Mouse (Mus musculus) megakaryocyte, embryonic 14.5 days (primary cell): ENCODE results near the gene Gtf2i. TPM values are rescaled to one million over a fixed set of nuclear protein-coding genes. Genes with fewer than 3 reads are reported as not detected.

Experiments
- H3K27me3 ChIP-seq: replicated peaks from 2 replicates; pipeline ENCODE3; 2012; ENCODE audit warnings: inconsistent platforms
- H3K36me3 ChIP-seq: replicated peaks from 2 replicates; pipeline ENCODE3; 2012; ENCODE audit warnings: low read length, inconsistent platforms, mixed read lengths
- H3K4me1 ChIP-seq: 2 replicates; pipeline ENCODE4 v1.6.1; 2012; ENCODE audit warnings: inconsistent platforms
- H3K4me3 ChIP-seq: replicated peaks from 2 replicates; pipeline ENCODE3; 2012; ENCODE audit warnings: moderate library complexity, mild to moderate bottlenecking, inconsistent platforms
- H3K9me3 ChIP-seq: 2 replicates; pipeline ENCODE4 v1.6.1; 2012; ENCODE audit warnings: inconsistent platforms
- FLI1 ChIP-seq: IDR thresholded peaks from 2 replicates; pipeline ENCODE4 v1.6.1; 2012; ENCODE audit warnings: low read length, inconsistent platforms, mixed read lengths
- GATA1 ChIP-seq: IDR thresholded peaks from 3 replicates; pipeline ENCODE4 v1.6.1; 2012; ENCODE audit warnings: mixed read lengths, low read length, inconsistent platforms, borderline replicate concordance
- polyA plus RNA-seq: library from polyadenylated mRNA; stranded (reverse); fragments of >175 nt; gene quantifications from 2 replicates; pipeline ENCODE4 v1.2.3, GENCODE M21; 2012; ENCODE audit warnings: low replicate concordance; ENCODE audit not compliant: insufficient read depth

The Gtf2i gene
- polyA plus RNA-seq, 1 experiment: 87.1 TPM

GRCm38 (mm10) chr5:134323869-134324268 is 9.3 kb upstream of the Gtf2i start:
- no peak overlapping the region for H3K4me3 ChIP-seq

GRCm38 (mm10) chr5:134323311-134323710 is 8.8 kb upstream of the Gtf2i start:
- peaks cover 31% of the 10 kb centered on the region for H3K4me1 ChIP-seq
- TF ChIP-seq GATA1: no peak
- TF ChIP-seq FLI1: no peak
- H3K9me3 ChIP-seq: no peaks in the 10 kb centered on the region
- no peaks in the 10 kb centered on the region for H3K27me3 ChIP-seq
- H3K4me3 ChIP-seq: no peak overlapping the region
- no peaks in the 10 kb centered on the region for H3K36me3 ChIP-seq

More at GRCm38 (mm10) chr5:134323869-134324268, 9.3 kb upstream of the Gtf2i start:
- TF ChIP-seq GATA1 (no peak), FLI1 (no peak)
- no peaks in the 10 kb centered on the region for H3K9me3 ChIP-seq
- H3K4me1 ChIP-seq: peaks cover 33% of the 10 kb centered on the region
- no peaks in the 10 kb centered on the region for H3K36me3 ChIP-seq
- no peaks in the 10 kb centered on the region for H3K27me3 ChIP-seq

GRCm38 (mm10) chr5:134322355-134322754 is 7.8 kb upstream of the Gtf2i start:
- no peak for TF ChIP-seq FLI1
- TF ChIP-seq GATA1: no peak
- H3K4me3 ChIP-seq: no peak overlapping the region
- no peaks in the 10 kb centered on the region for H3K27me3 ChIP-seq
- no peaks in the 10 kb centered on the region for H3K36me3 ChIP-seq
- no peaks in the 10 kb centered on the region for H3K9me3 ChIP-seq
- peaks cover 37% of the 10 kb centered on the region for H3K4me1 ChIP-seq

- peaks cover 35% of the 10 kb centered on the region for H3K4me1 ChIP-seq
- H3K9me3 ChIP-seq: no peaks in the 10 kb centered on the region
- H3K4me3 ChIP-seq: no peak overlapping the region
- H3K27me3 ChIP-seq: no peaks in the 10 kb centered on the region
- no peak for TF ChIP-seq FLI1
- TF ChIP-seq GATA1: no peak
- H3K36me3 ChIP-seq: no peaks in the 10 kb centered on the region
Observed at GRCm38 (mm10) chr5:134321699-134322098, 7.1 kb upstream of the Gtf2i start.

- TF ChIP-seq GATA1 (no peak), FLI1 (no peak)
- H3K36me3 ChIP-seq: no peaks in the 10 kb centered on the region
- H3K27me3 ChIP-seq: no peaks in the 10 kb centered on the region
- peaks cover 29% of the 10 kb centered on the region for H3K4me1 ChIP-seq
- no peak overlapping the region for H3K4me3 ChIP-seq
- H3K9me3 ChIP-seq: no peaks in the 10 kb centered on the region
Observed at GRCm38 (mm10) chr5:134318903-134319302, 4.3 kb upstream of the Gtf2i start.

GRCm38 (mm10) chr5:134316721-134317120 is 2.2 kb upstream of the Gtf2i start:
- no peaks in the 10 kb centered on the region for H3K27me3 ChIP-seq
- no peak for TF ChIP-seq GATA1
- no peak for TF ChIP-seq FLI1
- H3K9me3 ChIP-seq: no peaks in the 10 kb centered on the region
- H3K4me3 ChIP-seq: no peak overlapping the region
- H3K4me1 ChIP-seq: peaks cover 34% of the 10 kb centered on the region
- peaks cover 3% of the 10 kb centered on the region for H3K36me3 ChIP-seq

- no peaks in the 10 kb centered on the region for H3K27me3 ChIP-seq
- peaks cover 12% of the 10 kb centered on the region for H3K36me3 ChIP-seq
- peak overlapping the region; percentile 99 for H3K4me3 ChIP-seq
- no peak for TF ChIP-seq GATA1
- TF ChIP-seq FLI1: no peak
- H3K9me3 ChIP-seq: no peaks in the 10 kb centered on the region
- H3K4me1 ChIP-seq: peaks cover 43% of the 10 kb centered on the region
Observed at GRCm38 (mm10) chr5:134315623-134316350, 1.2 kb upstream of the Gtf2i start.

GRCm38 (mm10) chr5:134314068-134314674 is 389 bp downstream of the Gtf2i start:
- Histone ChIP-seq H3K36me3 (peaks cover 28% of the 10 kb centered on the region), H3K4me1 (peaks cover 59% of the 10 kb centered on the region), H3K27me3 (no peaks in the 10 kb centered on the region), H3K4me3 (peak overlapping the region; percentile 99), H3K9me3 (no peaks in the 10 kb centered on the region)
- TF ChIP-seq GATA1: no peak
- TF ChIP-seq FLI1: no peak

- Histone ChIP-seq H3K4me1 (peaks cover 62% of the 10 kb centered on the region), H3K9me3 (no peaks in the 10 kb centered on the region), H3K27me3 (no peaks in the 10 kb centered on the region), H3K36me3 (peaks cover 31% of the 10 kb centered on the region), H3K4me3 (peak overlapping the region; percentile 99)
- TF ChIP-seq GATA1: no peak
- no peak for TF ChIP-seq FLI1
Observed at GRCm38 (mm10) chr5:134313451-134314067, 1.0 kb downstream of the Gtf2i start.

GRCm38 (mm10) chr5:134312691-134313450 is 1.7 kb downstream of the Gtf2i start:
- no peaks in the 10 kb centered on the region for H3K27me3 ChIP-seq
- TF ChIP-seq GATA1 (no peak), FLI1 (no peak)
- H3K4me1 ChIP-seq: peaks cover 62% of the 10 kb centered on the region
- peak overlapping the region; percentile 99 for H3K4me3 ChIP-seq
- H3K9me3 ChIP-seq: no peaks in the 10 kb centered on the region
- H3K36me3 ChIP-seq: peaks cover 38% of the 10 kb centered on the region
